Mouse (Mus musculus): ENCODE measurements around the gene Antxr2. TPM values are rescaled to one million over a fixed set of nuclear protein-coding genes. Genes with fewer than 3 reads are reported as not detected.

Gene Antxr2
- total RNA-seq, 2 experiments from 2014 or later: 29.6 to 29.9 TPM

DNA sequence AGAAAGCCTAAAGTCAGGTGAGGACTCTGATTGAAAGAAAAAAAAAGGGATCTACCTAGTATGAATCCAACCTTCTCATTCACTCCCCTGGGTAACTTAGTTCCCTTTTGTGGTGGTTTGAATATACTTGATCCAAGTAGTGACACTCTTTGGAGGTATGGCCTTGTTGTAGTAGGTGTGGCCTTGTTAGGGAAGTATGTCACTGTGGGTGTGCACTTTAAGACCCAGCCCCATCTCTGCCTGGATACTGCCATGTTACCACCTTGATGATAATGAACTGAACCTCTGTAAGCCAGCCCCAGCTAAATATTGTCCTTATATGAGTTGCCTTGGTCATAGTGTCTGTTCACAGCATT, 190.9 kb downstream of the Antxr2 start:
- no peak for DNase-seq (ENCODE audit: low spot score in 2 of 2)

DNA sequence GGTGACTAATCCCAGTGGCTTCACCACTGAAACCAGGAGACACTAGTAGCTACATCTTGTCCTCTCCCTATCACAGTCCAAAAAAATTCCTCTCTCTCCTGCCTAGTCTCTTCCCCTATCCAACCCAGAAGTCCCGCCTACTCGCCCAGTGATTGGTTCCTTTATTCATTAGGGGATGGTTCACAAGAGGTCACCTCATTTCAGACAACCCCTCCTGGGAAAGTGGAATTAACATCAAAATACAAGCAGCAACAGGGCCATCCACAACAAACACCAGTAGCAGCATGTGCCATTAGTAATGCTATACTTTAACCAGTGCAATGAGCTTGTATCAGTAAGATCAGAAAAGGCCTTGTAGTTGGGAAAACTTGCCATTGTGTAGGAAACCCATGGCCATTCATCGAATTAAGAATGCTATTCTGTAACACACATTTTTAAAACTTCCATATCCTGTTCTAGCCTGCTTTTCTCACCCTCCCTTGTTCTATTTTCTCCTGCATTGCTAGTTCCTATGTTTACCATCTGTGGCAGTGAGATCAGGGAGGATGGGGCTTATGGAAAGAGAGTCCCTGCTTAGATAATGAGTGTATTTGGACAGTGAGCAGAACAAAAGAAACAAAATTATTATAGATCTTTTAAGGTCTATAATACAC, 191.4 kb downstream of the Antxr2 start:
- no peak for DNase-seq (ENCODE audit: low spot score in 2 of 2)

GRCm38 (mm10) chr5:97837333-97837732, 193.5 kb downstream of the Antxr2 start:
- no peak for DNase-seq (ENCODE audit: low spot score in 2 of 2)

- DNase-seq (ENCODE audit: low spot score in 2 of 2): no peak
Measured at GRCm38 (mm10) chr5:97835418-97835817, 195.4 kb downstream of the Antxr2 start.

- DNase-seq (ENCODE audit: low spot score in 2 of 2): peak in 1 of 2 experiments; percentile 31
Measured at GRCm38 (mm10) chr5:97834770-97835169, 196.1 kb downstream of the Antxr2 start.

Other genes starting within 250 kb of the Antxr2 start
- gene Prdm8, start 136.2 kb upstream of the Antxr2 start, total RNA-seq (2021): under 1 TPM; 0.14 to 0.34 TPM
- under 1 TPM; 0.20 TPM for gene Fgf5, start 223.1 kb upstream of the Antxr2 start, total RNA-seq (2021)